Mouse (Mus musculus) thymus, adult 2 months (tissue): ENCODE data around the gene Brat1. TPM values are rescaled to one million over a fixed set of nuclear protein-coding genes. Genes with fewer than 3 reads are reported as not detected.

ENCODE experiments used
- DNase-seq: peaks from one replicate; pipeline ENCODE4 v3.0.0; 2021
- H3K27ac ChIP-seq: fragments of 200-500 bp; 2 replicates; pipeline ENCODE4 v1.5.1; 2012; ENCODE audit warnings: low read length, control low read depth; ENCODE audit not compliant: control insufficient read depth, insufficient read depth
- H3K27me3 ChIP-seq: fragments of 200-500 bp; 2 replicates; pipeline ENCODE4 v1.6.1; 2012; ENCODE audit warnings: mild to moderate bottlenecking, low read length, moderate library complexity, mixed read lengths; ENCODE audit not compliant: control insufficient read depth, insufficient read depth
- H3K36me3 ChIP-seq: fragments of 200-500 bp; 2 replicates; pipeline ENCODE4 v1.6.1; 2012; ENCODE audit warnings: mild to moderate bottlenecking, low read length, moderate library complexity; ENCODE audit not compliant: control insufficient read depth, insufficient read depth
- H3K4me1 ChIP-seq: fragments of 200-500 bp; replicated peaks from 2 replicates; pipeline ENCODE4 v1.6.1; 2012; ENCODE audit warnings: low read length; ENCODE audit not compliant: control insufficient read depth, insufficient read depth
- H3K4me3 ChIP-seq: fragments of 200-500 bp; 2 replicates; pipeline ENCODE4 v1.5.1; 2012; ENCODE audit warnings: mild to moderate bottlenecking, low read length, control low read depth, moderate library complexity; ENCODE audit not compliant: control insufficient read depth, insufficient read depth
- CTCF ChIP-seq: fragments of 200-500 bp; IDR thresholded peaks from 2 replicates; pipeline ENCODE4 v1.5.1; 2012; ENCODE audit warnings: mild to moderate bottlenecking, control low read depth, low read length, moderate library complexity, borderline replicate concordance; ENCODE audit not compliant: control insufficient read depth, poor library complexity, insufficient read depth; ENCODE audit errors: extremely low read depth
- POLR2A ChIP-seq: fragments of 200-500 bp; IDR thresholded peaks from 2 replicates; pipeline ENCODE4 v1.6.1; 2012; ENCODE audit warnings: mild to moderate bottlenecking, low read length, control low read depth, moderate library complexity; ENCODE audit not compliant: control insufficient read depth, poor library complexity, insufficient read depth; ENCODE audit errors: extremely low read depth
- whole genome bisulfite sequencing: fragments of 180-500 bp; shearing (Covaris S2); methylation state at CpG from one replicate; pipeline ENCODE4 v1.1.7; 2018; 5-methylcytosine and 5-hydroxymethylcytosine counted together
- polyA plus RNA-seq: library from polyadenylated mRNA; depleted of rRNA; stranded (reverse); fragments of >200 nt; gene quantifications from 2 replicates; pipeline ENCODE4 v1.2.3, GENCODE M21; 2012

Gene Brat1
- polyA plus RNA-seq, 1 experiment: 65.1 TPM

DNA sequence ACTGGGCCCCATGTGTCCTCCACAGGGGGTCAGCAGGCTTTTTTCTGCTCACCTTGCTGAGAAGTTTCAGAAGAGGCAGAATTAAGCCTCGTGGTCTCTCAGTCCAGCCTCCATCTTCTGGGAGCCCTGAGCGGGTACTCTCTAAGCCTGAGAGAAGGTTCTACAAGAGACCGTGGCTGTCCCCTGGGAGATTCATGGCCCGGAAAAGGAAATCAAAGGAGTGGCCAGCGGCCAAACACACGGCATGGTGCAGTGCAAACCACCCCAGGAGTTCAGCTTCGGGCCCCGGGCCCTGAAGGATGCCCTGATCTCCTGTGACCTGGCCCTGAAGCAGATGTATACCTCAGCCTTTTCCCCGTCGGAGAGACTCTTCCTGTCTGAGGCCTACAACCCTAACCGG is 36.2 kb downstream of the Brat1 start:
- H3K27ac ChIP-seq: no peak overlapping the region
- TF ChIP-seq POLR2A (no peak), CTCF (no peak)
- no peaks in the 10 kb centered on the region for H3K36me3 ChIP-seq
- WGBS: 91% methylated on average over 11 of the region's 11 CpGs
- H3K4me1 ChIP-seq: peaks cover 17% of the 10 kb centered on the region
- DNase-seq: no peak
- no peak overlapping the region for H3K4me3 ChIP-seq
- no peaks in the 10 kb centered on the region for H3K27me3 ChIP-seq

- TF ChIP-seq POLR2A (no peak), CTCF (no peak)
- Histone ChIP-seq H3K4me3 (no peak overlapping the region), H3K27me3 (no peaks in the 10 kb centered on the region), H3K36me3 (no peaks in the 10 kb centered on the region), H3K27ac (no peak overlapping the region), H3K4me1 (peaks cover 11% of the 10 kb centered on the region)
- DNase-seq: no peak
Observed at GRCm38 (mm10) chr5:140741877-140742276, 37.1 kb downstream of the Brat1 start.

GRCm38 (mm10) chr5:140743706-140744131 is 38.9 kb downstream of the Brat1 start:
- H3K4me1 ChIP-seq: peaks cover under 1% of the 10 kb centered on the region; the same call in 1 of the 2 replicates
- H3K4me3 ChIP-seq: no peak overlapping the region
- no peaks in the 10 kb centered on the region for H3K27me3 ChIP-seq
- TF ChIP-seq POLR2A (no peak), CTCF (0 out of 2 replicates have a peak, but pooled peaks have one; percentile 32)
- WGBS: 63% methylated on average over 12 of the region's 12 CpGs
- H3K27ac ChIP-seq: no peak overlapping the region
- peak; percentile 13 for DNase-seq
- H3K36me3 ChIP-seq: no peaks in the 10 kb centered on the region

GRCm38 (mm10) chr5:140748425-140748824 is 43.6 kb downstream of the Brat1 start:
- no peak for TF ChIP-seq CTCF
- no peak for TF ChIP-seq POLR2A
- no peak overlapping the region for H3K27ac ChIP-seq
- DNase-seq: no peak
- peaks cover 9% of the 10 kb centered on the region; the same call in 1 of the 2 replicates for H3K4me1 ChIP-seq
- no peak overlapping the region for H3K4me3 ChIP-seq
- no peaks in the 10 kb centered on the region for H3K36me3 ChIP-seq
- no peaks in the 10 kb centered on the region for H3K27me3 ChIP-seq
- WGBS: 67% methylated on average over 10 of the region's 10 CpGs

DNA sequence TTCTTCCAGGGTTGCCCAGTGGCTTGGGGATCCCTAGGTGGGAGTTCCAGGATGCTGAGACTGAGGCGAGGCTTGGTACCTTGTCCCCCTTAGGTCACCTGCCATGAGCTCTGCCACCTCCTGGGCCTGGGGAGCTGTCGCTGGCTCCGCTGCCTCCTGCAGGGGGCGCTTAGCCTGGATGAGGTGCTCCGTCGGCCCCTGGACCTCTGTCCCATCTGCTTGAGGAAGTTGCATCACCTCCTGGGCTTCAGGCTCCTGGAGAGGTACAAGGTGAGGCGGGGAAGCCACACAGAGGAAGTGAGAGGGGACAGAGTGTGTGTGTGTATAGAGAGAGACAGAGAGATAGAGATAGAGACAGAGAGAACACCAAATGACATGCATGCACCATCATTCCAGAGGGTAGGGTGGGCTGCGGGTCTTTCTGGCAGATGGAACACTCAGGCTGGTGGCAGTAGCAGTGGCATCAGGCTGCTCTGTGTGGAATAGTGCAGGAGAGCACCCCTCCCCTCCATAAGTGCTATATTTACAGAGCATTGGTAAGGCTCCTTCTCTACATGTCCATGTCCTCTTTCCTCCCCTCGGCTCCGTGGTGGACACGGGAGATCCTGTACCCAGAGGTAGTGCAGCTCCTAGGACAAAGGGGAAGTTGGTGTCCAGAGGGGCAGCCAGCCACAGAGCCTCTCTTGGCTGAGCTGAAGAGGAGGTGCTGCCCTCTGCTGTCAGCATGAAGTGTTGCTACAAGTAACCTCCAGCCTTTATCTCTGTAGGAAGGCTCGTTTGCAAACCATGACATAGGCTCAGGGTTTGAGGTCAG is 44.5 kb downstream of the Brat1 start:
- peak; percentile 60 for DNase-seq
- TF ChIP-seq CTCF (peak; percentile 76; the same call in 1 of the 2 replicates), POLR2A (no peak)
- no peaks in the 10 kb centered on the region for H3K36me3 ChIP-seq
- WGBS: 10% methylated on average over 12 of the region's 12 CpGs
- H3K4me1 ChIP-seq: peaks cover 9% of the 10 kb centered on the region; the same call in 1 of the 2 replicates
- no peaks in the 10 kb centered on the region for H3K27me3 ChIP-seq
- no peak overlapping the region for H3K27ac ChIP-seq
- H3K4me3 ChIP-seq: 0 out of 2 replicates have a peak overlapping the region, but pooled peaks have one; percentile 7

- Histone ChIP-seq H3K4me3 (no peak overlapping the region), H3K4me1 (peaks cover 9% of the 10 kb centered on the region; the same call in 1 of the 2 replicates), H3K36me3 (no peaks in the 10 kb centered on the region), H3K27ac (no peak overlapping the region), H3K27me3 (no peaks in the 10 kb centered on the region)
- peak; percentile 34 for DNase-seq
- WGBS: 0% methylated on average over 1 of the region's 2 CpGs
- no peak for TF ChIP-seq POLR2A
- no peak for TF ChIP-seq CTCF
Observed at GRCm38 (mm10) chr5:140750925-140751324, 46.1 kb downstream of the Brat1 start.
